Mouse (Mus musculus): ENCODE measurements around the gene Napa.

DNA sequence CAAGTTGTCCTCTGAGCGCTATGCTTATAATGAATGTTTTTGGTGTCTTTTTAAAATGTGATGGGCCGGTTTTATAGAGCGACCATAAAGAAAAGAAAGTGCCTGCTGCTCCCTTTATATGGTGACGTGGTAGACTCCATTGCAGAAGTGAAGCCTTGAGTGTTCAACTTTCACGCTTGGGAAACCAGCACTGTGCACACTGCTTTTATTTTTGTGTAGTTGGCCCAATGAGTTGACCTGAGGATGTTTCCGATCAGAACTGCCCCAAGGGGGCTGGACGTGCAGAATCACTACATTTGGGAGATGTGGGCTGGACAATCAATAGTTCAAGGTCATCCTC lies 48.7 kb upstream of the Napa start:
- TF ChIP-seq CTCF (IDR thresholded peaks at IDR 0.05; ENCODE audit: borderline replicate concordance, control insufficient read depth, extremely low read depth, insufficient read depth, low read length, poor library complexity) (no peak), POLR2A (IDR thresholded peaks at IDR 0.05; ENCODE audit: control insufficient read depth, extremely low read depth, insufficient read depth, low read length, poor library complexity) (no peak)

Data from thymus, adult 2 months (tissue).